Mouse (Mus musculus) lung, postnatal 10 days (tissue): ENCODE data around the gene Micu1.

ENCODE experiments used
- DNase-seq: peaks from one replicate; pipeline ENCODE4 v3.0.0; 2021

Micu1 gene

DNA sequence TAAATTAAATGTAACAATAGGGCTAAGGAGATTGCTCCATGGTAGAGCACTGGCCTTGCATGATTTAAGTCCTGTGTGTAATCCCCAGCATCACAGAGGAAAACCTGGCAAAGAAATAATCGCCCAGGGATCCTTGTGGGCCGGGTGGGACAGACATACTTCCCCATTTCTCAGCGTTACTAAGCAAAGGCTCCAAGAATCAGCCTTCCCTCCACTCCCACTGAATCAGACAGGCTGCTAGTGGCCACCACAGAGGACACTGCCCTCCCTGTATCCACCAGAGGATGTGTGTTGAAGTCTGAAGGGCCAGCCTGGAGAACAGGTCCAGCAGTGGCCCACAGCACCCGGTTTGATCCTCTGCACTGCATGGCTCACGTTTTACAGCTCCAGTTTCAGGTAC, 185.2 kb downstream of the Micu1 start:
- no peak for DNase-seq

DNA sequence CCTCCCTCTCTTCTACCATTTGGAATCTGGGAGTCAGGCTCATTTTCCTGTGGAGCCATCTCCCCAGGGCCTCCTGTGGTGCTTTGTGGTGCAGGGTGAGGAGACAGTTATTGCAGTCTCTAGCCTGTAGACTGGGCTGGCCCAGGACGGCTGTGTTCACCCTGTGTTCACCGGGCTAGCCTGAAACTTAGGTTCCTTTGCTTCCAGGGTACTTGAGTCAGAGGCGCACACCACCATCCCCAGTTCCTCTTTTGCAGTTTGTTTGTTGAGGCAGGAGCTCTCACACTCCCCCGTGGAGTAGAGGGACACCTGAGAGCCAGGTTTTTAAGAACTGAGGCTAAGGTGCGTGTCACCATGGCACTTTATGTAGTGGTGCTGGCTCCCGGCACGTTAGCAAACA, 187.1 kb downstream of the Micu1 start:
- DNase-seq: no peak

DNA sequence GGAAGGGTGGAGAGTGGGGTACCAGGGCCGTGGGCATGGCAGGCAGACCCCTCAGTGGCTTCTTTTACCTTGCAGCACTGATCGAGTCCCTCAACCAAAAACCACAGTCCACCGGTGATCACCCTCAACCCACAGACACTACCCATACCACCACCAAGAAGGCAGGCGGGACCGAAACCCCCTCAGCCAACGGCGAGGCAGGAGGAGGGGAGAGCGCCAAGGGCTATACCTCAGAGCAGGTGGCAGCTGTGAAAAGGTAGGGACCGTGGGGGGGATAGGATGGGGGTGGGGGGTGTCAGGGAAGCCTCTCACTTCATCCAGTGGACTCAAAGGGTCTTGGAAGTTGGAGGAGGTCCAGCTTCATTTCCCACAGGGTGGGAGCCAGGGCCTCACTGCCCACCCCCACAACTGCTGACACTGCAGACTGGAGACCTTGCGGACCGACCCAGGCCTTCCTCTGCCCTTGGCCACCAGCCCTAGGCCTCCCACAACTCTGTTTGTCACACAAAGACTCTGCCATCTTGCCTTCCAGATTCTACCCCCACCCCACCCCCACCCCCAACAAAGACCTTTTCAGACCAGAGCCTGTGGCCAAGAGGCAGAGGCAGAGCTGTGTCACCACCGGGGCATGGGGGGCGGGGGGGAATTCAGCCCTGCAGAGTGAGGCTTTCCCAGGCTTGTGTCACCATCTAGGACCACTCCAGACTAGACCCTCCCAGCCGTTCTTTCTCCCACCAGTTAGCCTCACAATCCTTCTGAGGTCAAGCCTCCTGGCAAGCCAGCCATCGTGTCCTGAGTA, 187.9 kb downstream of the Micu1 start:
- no peak for DNase-seq

DNA sequence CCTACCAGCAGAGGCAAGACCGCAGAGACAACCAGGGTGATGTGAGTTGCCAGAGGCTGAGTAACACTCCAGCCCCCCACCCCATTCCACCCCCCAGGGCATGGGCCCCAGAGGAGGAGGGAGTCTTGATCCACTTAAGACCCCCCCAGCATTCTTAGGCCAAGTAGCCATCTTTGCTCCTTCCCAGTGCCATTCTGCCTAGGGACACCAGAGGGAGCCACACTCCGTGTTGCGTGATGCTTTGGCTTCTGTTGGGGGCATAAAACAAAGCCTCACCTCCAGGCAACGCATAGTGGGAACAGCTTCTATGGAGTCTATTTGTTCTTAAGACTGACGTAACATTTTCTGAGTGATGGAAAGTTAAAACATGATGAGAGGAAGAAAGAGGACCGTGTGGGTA, 190.7 kb downstream of the Micu1 start:
- peak; percentile 80 for DNase-seq

DNA sequence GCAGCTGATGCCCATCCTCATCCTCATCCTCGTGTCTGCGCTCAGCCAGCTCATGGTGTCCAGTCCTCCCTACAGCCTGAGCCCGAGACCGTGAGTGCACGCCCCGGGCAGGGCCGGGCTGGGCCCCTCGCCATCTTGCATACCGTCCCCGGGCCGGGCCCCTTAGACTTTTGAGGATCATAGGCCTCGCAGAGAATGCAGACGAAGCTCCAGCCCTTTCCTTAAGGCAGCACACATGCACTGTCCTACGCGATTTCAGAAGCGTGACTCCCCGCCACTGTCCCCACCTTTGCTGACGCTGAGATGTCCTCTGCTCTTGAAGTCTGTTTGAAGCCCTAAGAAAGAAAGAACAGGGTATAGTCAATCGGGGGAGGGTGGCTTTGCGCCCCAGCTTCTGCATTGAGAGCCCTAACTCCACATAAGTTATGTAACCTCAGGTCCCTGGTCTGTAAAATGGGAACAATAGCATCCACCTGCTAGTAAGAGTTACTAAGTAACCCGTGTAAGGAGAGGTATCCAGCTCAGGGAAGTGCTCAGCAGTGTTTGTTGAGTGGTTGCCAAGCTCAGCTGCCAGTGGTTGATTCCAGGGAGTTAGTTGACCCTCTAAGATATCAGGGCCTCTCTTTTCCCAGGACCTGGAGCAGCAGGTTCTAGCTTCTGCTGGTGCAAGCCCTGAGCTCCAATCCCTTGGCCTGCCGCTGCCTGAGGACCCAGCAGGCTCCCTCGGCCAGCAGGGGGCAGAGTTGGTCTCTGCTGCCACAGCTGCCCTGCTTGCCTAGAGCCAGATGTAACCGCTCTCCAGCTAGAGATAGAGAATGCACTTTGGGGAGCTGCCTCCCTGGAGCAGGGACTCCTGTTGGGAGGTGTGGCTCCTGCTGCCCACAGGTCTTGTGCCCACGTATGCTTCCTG, 192.2 kb downstream of the Micu1 start:
- peak; percentile 89 for DNase-seq

DNA sequence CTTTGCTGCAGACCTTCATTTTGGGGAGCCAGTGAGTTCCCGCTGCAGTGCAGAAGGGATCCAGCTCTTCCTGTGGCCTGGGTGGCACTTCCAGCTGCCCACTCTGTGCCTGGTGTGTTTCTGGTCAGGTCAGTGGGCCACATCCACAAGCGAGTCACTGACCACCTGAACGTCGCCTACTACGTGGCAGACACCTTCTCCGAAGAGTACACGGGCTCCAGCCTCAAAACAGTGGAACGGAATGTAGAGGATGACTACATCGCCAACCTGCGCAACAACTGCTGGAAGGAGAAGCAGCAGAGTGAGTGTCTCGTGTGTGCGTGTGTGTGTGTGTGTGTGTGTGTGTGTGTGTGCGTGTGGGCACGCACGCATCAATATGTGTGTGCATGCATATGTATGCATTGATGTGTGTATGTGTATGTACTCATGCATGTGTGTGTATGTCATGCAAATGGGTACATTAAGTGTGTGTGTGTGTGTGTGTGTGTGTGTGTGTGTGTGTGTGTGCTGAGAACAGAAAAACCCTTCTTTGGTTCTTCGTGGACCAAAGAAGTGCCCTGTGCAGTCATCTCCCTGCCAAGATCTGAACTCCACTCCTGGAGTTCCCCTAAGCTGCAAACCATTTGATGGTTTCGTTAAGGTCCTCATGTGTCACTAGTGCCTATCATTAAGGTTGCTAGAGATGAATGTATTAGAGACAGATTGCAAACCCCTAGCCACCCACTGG, 193.3 kb downstream of the Micu1 start:
- DNase-seq: no peak

DNA sequence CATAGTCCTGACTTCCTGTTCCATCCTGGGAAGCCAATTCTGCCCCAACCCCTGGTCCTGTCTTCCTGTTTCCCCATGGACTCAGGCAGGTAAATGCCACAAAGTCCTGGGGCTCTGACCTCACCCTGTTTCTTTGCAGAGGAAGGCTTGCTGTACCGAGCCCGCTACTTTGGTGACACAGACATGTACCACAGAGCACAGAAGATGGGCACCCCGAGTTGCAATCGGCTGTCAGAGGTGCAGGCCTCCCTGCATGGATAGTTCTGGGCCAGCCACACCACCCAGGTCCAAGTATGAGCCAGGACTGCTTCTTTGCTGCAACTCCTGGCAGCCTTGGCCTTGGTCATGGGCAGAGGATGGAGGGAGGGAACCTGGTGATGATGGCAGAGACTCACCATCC, 193.9 kb downstream of the Micu1 start:
- no peak for DNase-seq

DNA sequence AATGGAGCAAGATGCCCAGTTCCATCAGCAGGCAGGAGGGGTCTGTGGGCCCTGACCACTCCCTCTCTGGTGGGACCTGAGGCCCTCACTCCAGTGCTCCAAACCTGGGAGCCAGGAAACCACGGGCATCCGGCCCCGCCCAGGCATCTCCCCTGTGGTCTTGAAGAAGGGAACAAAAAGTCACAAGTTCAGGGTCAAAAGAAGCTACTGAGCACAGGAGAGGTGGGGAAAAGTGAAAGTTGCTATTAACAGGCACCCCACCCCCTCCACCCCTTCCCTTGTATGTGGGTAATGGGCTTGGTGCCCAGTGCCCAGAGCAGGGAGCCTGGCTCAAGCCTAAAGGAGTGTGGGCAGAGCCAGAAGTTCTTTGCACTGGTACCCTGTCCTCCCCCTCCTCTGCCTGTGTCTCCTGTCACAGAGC, 194.6 kb downstream of the Micu1 start:
- peak; percentile 39 for DNase-seq

DNA sequence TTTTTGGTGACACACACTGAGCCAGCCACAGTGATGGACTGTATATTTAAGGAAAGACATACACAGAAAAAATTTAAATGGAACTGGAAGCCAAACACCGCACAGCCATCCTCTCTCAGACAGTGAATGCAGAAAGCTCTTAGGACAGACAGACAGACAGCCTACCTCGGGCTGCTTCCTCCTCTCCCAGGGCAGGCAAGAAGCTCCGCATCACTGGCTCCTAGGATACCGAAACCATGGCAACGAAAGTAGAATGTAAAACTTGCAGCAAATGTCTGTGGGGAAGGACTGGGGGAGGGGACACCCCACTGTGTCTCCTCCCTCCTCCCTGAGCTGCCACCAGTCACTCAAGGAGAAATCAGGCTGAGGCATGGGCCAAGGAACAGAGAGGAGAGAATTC, 195.2 kb downstream of the Micu1 start:
- peak; percentile 40 for DNase-seq

DNA sequence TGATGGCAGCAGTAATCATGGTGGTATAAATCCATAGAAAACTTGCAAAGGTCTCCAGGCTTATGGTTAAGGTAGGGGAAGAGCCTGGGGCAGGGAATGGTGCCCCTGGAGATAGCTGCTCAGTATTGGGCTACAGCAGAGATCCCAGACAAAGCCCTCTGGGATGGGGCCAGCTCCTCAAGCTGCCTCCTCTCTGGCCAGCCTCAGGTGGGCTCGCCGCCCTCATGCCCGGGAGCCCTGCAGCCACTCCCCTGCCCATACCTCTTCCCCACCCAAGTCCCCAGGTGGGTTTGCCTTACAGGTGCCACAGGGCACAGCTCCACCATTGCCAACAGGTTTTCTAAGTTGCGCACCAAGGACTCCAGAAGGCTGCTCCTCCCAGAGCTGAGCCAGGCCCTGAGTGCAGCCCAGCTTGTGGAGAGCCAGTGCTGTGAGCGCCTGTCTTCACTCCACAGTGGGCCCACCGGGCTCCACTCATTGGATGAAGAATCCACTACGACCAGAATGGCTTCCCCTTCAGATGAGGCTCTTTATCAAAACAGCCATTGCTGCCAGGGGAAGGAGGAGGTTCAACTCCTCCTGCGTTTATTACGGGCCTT, 196.0 kb downstream of the Micu1 start:
- no peak for DNase-seq

DNA sequence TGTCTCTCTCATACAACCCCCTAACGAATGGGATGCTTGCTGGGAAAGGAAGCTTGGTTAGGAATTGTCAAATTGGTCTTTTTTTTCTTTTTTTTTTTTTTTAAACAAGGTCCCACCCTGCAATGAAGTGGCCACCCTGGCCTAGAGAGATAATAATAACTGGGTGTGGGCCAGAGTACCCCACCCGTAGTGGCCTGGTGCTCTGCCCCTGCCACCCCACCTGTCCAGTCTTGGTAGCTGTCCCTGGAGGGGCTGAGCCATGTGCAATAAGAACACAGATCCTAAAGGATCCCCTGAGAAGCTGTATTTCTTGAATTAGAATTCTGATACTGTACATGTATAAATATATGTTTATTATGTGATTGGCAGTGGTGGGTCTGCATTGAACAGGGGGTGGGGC, 196.7 kb downstream of the Micu1 start:
- no peak for DNase-seq

DNA sequence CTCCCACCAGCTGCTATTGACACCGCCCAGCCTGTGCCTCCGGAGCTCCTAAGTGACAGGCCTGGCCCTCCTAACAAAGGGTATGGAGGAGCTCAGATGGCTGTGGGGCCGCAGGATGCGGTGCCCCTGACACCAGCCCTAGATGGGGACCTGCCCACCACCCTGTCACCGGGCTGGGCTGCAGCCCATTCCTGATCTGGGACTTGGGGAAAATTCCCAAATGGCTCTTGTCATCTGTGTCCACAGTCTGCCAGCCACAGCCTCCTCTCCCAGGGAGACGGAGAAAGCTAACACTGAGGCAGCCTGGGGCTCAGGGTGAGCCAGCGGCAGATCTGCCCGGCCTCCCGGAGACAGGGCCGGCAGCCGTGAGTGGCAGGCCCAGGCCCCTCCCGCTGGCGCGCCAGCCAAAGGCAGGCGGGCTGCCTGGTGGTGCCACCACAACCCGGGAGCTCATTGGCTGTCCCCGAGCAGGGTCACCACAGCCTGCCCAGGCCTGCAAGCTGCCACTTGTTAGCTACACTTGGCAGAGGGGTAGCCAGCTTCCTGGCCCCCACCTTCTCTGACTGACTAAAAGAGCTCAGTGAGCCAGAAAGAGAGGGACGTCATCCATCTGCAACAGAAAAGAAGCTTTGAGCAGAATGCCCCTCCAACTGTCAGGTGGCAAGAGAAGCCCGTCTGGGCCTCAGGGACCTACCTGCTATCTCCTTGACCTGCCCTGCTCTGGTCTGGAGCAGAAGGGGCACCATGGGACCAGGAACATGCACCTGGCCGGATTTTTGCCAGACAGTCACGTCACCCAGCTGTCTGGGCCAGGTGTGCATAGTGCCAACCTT, 197.3 kb downstream of the Micu1 start:
- peak; percentile 94 for DNase-seq

DNA sequence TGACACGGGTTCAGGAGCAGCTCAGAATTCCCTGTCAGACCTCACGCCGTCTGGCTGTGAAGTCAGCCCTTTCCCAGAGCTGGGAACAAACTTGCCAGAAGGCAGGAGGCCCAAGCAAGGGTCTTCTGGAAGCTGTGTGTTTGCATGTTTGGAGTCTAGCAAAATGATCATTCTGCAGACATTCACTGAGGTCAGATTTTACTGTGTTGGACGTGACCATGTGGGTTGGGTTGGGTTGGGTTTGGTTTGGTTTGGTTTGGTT, 197.8 kb downstream of the Micu1 start:
- no peak for DNase-seq

DNA sequence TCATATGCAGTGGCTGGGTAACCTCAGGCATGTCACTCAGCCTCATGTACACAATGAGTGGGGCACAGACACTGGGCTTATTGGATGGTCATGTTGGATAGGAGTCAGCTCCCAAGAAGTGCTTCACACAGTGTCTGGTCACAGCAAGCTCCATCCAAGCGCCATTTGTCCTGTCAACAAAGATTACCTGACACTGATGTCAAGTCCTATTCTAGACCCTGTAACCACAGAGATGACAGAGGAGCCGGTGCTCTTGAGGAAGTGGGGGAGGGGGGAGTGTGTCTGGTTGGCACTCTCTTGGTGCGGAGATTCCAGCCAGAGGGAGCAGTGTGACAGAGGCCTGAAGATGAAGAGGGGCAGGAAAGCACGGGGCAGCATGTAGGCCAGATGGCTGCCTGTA, 198.7 kb downstream of the Micu1 start:
- DNase-seq: peak; percentile 37

DNA sequence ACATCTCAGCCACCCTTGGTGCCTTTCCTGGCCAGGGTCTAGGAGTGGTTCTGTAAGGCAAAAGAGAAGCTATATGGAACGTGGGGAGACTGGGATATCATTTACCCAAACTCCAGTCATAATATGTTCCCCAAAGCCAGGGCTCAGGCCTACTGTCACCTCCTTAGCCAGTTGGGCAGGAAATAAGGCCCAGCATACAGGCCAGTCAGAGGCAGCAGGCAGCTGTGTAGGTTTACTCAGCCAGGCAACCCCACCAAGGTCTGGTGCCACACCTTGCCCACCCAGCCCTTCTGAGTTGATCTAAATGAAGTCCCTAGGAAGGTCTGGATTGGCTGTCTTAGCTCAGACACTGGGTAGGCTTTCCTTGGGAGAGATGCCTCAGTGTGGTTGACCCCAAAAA, 199.2 kb downstream of the Micu1 start:
- DNase-seq: no peak

DNA sequence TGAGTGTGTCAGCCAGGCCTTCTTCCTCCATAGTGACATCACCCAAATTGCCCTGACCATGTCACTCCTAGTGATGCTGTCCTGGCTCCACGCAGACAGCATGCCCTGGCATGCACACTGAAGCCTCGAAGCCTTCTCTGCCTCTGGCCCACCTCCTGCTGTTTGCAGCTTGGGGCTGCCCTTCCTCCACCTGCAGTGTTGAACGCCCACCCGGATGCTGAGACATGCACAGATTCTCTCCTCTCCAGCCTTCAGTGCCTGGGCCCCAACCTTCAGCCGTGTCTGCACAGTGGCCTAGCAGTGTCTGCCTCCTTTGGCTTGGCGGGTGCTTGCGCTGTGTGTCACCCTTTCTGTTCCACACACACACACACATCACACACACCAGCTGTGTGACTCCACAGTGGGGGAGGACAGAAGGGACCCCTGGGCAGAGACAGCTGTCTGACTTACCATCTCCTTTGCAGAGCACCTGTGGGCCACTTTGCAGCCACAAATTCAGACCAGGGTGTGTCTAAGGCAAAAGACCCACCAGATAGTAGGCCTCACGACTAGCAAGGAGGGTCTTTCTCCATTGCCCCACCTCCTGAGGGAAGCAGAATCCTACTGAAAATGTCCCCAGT, 199.8 kb downstream of the Micu1 start:
- DNase-seq: peak; percentile 47

DNA sequence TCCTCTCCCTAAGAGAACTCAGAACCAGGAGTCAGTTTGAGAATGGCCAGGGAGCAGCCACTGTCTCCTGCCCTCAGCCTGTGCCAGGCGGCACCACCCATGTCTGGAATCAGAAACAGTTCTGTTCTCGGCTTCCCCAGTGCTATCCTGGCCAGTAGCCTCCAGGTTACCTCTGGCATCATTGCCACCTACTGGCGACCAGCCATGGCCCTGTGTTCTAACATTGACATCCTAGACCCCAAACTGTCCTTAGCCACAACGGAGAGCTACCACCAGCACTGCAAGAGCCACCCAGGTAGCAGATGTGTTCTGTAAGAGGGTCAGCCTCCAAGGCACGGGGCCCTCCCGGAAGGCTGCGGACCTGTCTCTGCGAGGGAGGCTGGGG, 200.3 kb downstream of the Micu1 start:
- no peak for DNase-seq

DNA sequence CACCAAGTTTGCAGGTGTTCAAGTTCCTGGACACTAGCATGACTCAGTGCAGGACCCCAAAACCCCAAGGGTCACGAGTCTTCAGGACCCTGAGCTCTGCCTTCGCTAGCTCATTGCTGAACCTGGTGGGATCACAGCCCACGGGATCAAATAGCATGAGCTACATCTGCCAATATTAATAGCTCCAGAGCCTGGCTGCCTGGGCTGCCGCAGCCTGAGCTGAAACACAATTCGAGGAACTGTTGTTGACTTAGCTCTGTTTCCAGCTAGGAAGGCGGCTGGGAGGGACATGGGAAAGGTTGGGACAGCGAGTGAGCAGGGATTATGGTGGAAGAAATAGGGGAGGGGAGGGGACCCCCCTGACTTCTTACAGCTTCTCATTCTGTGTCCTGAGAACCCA, 200.9 kb downstream of the Micu1 start:
- peak; percentile 52 for DNase-seq

DNA sequence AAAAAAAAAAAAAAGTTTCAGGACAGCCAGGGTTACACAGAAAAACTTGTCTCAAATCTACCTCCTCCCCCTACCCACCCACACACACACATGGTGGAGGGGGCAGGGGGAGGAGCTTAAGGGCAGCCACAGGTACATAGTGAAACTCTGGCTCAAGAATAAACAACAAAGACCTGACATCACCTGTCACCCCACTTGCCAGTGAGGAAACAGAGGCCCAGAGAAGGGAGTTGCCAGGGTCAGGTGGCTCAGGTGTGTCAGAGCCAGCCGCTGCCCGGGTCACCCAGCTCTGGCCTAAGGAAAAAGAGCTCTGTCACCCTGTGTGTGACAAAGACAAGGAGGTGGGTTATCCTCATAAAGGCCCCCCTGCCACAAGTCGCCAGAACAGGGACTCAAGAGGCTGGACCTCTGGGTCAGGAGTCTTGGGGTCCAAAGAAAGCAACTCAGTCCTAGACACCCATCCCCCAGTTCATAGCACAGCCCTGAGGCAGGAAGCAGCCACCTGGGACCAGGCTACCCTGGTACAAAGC, 204.9 kb downstream of the Micu1 start:
- no peak for DNase-seq

DNA sequence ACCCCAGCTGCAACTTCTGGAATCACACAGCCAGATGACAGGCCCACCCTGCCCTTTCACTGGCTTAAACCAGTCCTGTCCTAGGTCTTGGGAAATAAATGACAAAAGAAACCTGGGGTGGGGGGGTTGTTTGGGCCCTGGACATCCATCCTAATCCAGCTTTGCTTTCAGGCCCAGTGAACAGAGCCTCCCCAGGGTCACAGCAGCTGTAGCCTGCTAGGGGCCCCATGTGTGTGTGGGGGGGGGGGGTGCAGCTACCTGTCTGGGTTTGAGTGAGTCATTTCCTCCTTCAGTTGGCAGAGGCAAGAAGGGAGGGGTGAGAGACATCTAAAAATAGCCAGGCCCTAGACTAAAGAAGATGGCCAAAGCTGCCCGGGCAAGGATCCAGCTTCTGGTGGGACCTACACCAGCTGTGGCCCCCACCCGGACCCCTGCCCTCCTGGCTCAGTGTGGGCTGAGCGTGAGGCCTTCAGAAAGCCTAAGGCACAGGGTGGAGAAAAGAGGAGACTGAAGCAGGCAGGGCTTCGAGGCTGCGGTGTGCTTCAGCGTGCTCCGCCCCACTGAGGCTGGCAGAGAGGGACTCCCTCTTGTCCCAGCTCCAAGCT, 205.5 kb downstream of the Micu1 start:
- DNase-seq: peak; percentile 67

DNA sequence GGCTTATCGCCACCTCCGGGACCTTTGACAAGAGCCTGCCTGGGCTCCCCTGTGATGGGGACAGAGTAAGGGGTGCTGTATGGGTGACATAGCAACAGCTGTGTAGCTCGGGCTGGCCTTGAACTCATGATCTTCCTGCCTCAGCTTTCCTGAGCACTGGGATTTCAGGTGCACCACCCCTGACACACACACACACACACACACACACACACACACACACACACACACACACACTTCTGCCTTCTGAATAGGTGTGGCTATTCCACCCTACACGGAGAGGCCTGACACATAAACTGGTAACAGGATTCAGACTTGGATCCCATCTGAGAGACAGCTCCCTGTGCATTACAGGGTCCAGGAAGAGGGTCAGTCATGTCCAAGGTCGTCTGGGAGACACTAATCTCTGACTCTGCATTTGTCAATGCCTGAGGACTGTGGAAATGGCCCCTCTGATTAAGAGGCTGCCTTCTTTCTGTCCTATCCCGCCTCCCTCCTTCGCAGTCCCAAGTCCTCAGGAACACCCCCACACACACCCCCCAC, 206.6 kb downstream of the Micu1 start:
- no peak for DNase-seq
